Mouse (Mus musculus) mesoderm, embryonic 11.5 days (tissue): ENCODE measurements around the gene Bzw2.

Experiments used
- DNase-seq: peaks from one replicate; pipeline ENCODE4 v3.0.0-alpha.2; 2012; ENCODE audit warnings: low read depth, low spot score

Bzw2 gene

GRCm38 (mm10) chr12:36070231-36070630, 87.6 kb downstream of the Bzw2 start:
- no peak for DNase-seq

GRCm38 (mm10) chr12:36067538-36067937, 90.3 kb downstream of the Bzw2 start:
- DNase-seq: no peak

- DNase-seq: no peak
Observed at GRCm38 (mm10) chr12:36065911-36066310, 92.0 kb downstream of the Bzw2 start.

GRCm38 (mm10) chr12:36057699-36058098, 100.2 kb downstream of the Bzw2 start:
- DNase-seq: no peak

GRCm38 (mm10) chr12:36050276-36050675, 107.6 kb downstream of the Bzw2 start:
- no peak for DNase-seq

- no peak for DNase-seq
Observed at GRCm38 (mm10) chr12:36047593-36047992, 110.3 kb downstream of the Bzw2 start.

- no peak for DNase-seq
Observed at GRCm38 (mm10) chr12:36046196-36046595, 111.7 kb downstream of the Bzw2 start.

- no peak for DNase-seq
Observed at GRCm38 (mm10) chr12:36044691-36045090, 113.2 kb downstream of the Bzw2 start.

GRCm38 (mm10) chr12:36042348-36042778, 115.5 kb downstream of the Bzw2 start, which contains the start of gene Tspan13:
Tspan13 (minus strand) TSS chr12:36042500.
- peak; percentile 92 for DNase-seq
